Mouse (Mus musculus) left cerebral cortex, adult 8-10 months (tissue): ENCODE measurements around the gene Riiad1. TPM values are rescaled to one million over a fixed set of nuclear protein-coding genes. Genes with fewer than 3 reads are reported as not detected.

ENCODE experiments used
- DNase-seq, 2 experiments: peaks; one replicate each; pipeline ENCODE4 v3.0.0; 2022; ENCODE audit warnings: low spot score in 2 of 2
- total RNA-seq, 4 experiments: library from RNA; stranded (reverse); gene quantifications; 2 replicates each; pipeline ENCODE4 v1.2.4; 2022

Gene Riiad1
- 1 to 10 TPM; 5.2 to 6.9 (median 6.1) TPM for total RNA-seq

GRCm38 (mm10) chr3:94480291-94480884 lies at the start of gene Riiad1:
Riiad1 (minus strand) TSS chr3:94480341.
- no peak for DNase-seq

GRCm38 (mm10) chr3:94526731-94527130 lies 46.6 kb upstream of the Riiad1 start:
- DNase-seq = no peak

GRCm38 (mm10) chr3:94506664-94507063 lies 26.5 kb upstream of the Riiad1 start:
- no peak for DNase-seq

GRCm38 (mm10) chr3:94502243-94502642 lies 22.1 kb upstream of the Riiad1 start:
- no peak for DNase-seq

- DNase-seq = no peak
Measured at GRCm38 (mm10) chr3:94497162-94497561, 17.0 kb upstream of the Riiad1 start.

GRCm38 (mm10) chr3:94487581-94487980 lies 7.4 kb upstream of the Riiad1 start:
- DNase-seq = no peak

- DNase-seq = no peak
Measured at GRCm38 (mm10) chr3:94485922-94486321, 5.8 kb upstream of the Riiad1 start.

- DNase-seq = peak; percentile 86 to 98
Measured at GRCm38 (mm10) chr3:94483790-94484439, 3.8 kb upstream of the Riiad1 start.

GRCm38 (mm10) chr3:94482764-94483385 lies 2.7 kb upstream of the Riiad1 start:
- DNase-seq = no peak

GRCm38 (mm10) chr3:94481429-94481828 lies 1.3 kb upstream of the Riiad1 start:
- DNase-seq = no peak

GRCm38 (mm10) chr3:94479564-94479963 lies 577 bp downstream of the Riiad1 start:
- no peak for DNase-seq

- no peak for DNase-seq
Measured at GRCm38 (mm10) chr3:94478591-94479169, 1.5 kb downstream of the Riiad1 start.

GRCm38 (mm10) chr3:94477981-94478422 lies 2.1 kb downstream of the Riiad1 start, which contains the start of gene Celf3:
Celf3 (plus strand) TSS chr3:94478295.
- peak in 1 of 2 experiments; percentile 72 for DNase-seq

GRCm38 (mm10) chr3:94477444-94477843 lies 2.7 kb downstream of the Riiad1 start:
- DNase-seq = peak in 1 of 2 experiments; percentile 78

- no peak for DNase-seq
Measured at GRCm38 (mm10) chr3:94476301-94477035, 3.7 kb downstream of the Riiad1 start.

- DNase-seq = no peak
Measured at GRCm38 (mm10) chr3:94473567-94474232, 6.4 kb downstream of the Riiad1 start.

GRCm38 (mm10) chr3:94473115-94473505 lies 7.0 kb downstream of the Riiad1 start:
- DNase-seq = no peak

GRCm38 (mm10) chr3:94472447-94473114 lies 7.6 kb downstream of the Riiad1 start:
- DNase-seq = no peak

- no peak for DNase-seq
Measured at GRCm38 (mm10) chr3:94468931-94469330, 11.2 kb downstream of the Riiad1 start.
